Mouse (Mus musculus): Measurements from ENCODE around the gene Faah.

Faah gene

GRCm38 (mm10) chr4:115962671-115963412, 54.9 kb downstream of the Faah start:
- in situ Hi-C loops (cut with MboI; ENCODE audit: low pct_unique_long_range_greater_than_20kb in 1 of 2, low sequenced_read_pairs in 2 of 2, unreplicated experiment in 1 of 2), result loop anchor here in 1 of 2 experiments (25.0 kb wide), 1 partner anchor 226 kb away; the partner anchor contains the start of gene Efcab14

- in situ Hi-C loops (cut with MboI; ENCODE audit: low pct_unique_long_range_greater_than_20kb in 1 of 2, low sequenced_read_pairs in 2 of 2, unreplicated experiment in 1 of 2), result loop anchor here in 1 of 2 experiments (25.0 kb wide), 1 partner anchor 225 kb away; the partner anchor contains the start of gene Efcab14
Observed at GRCm38 (mm10) chr4:115961991-115962390, 55.7 kb downstream of the Faah start.

- in situ Hi-C loops (cut with MboI; ENCODE audit: low pct_unique_long_range_greater_than_20kb in 1 of 2, low sequenced_read_pairs in 2 of 2, unreplicated experiment in 1 of 2), result loop anchor here in 1 of 2 experiments (25.0 kb wide), 1 partner anchor 222 kb away; the partner anchor contains the start of gene Efcab14
Observed at GRCm38 (mm10) chr4:115959546-115959945, 58.2 kb downstream of the Faah start.

GRCm38 (mm10) chr4:115955494-115955775, 62.3 kb downstream of the Faah start:
- in situ Hi-C loops (cut with MboI; ENCODE audit: low pct_unique_long_range_greater_than_20kb in 1 of 2, low sequenced_read_pairs in 2 of 2, unreplicated experiment in 1 of 2), result loop anchor here in 1 of 2 experiments (25.0 kb wide), 1 partner anchor 218 kb away; the partner anchor contains the start of gene Efcab14

- in situ Hi-C loops (cut with MboI; ENCODE audit: low pct_unique_long_range_greater_than_20kb in 1 of 2, low sequenced_read_pairs in 2 of 2, unreplicated experiment in 1 of 2), result loop anchor here in 1 of 2 experiments (25.0 kb wide), 1 partner anchor 218 kb away; the partner anchor contains the start of gene Efcab14
Observed at GRCm38 (mm10) chr4:115954656-115955493, 62.9 kb downstream of the Faah start.

- in situ Hi-C loops (cut with MboI; ENCODE audit: low pct_unique_long_range_greater_than_20kb in 1 of 2, low sequenced_read_pairs in 2 of 2, unreplicated experiment in 1 of 2), result loop anchor here in 1 of 2 experiments (25.0 kb wide), 1 partner anchor 216 kb away; the partner anchor contains the start of gene Efcab14
Observed at GRCm38 (mm10) chr4:115953559-115953958, 64.2 kb downstream of the Faah start.

GRCm38 (mm10) chr4:115952758-115953157, 65.0 kb downstream of the Faah start:
- in situ Hi-C loops (cut with MboI; ENCODE audit: low pct_unique_long_range_greater_than_20kb in 1 of 2, low sequenced_read_pairs in 2 of 2, unreplicated experiment in 1 of 2), result loop anchor here in 1 of 2 experiments (25.0 kb wide), 1 partner anchor 215 kb away; the partner anchor contains the start of gene Efcab14

GRCm38 (mm10) chr4:115943669-115944314, 73.9 kb downstream of the Faah start:
- in situ Hi-C loops (cut with MboI; ENCODE audit: low pct_unique_long_range_greater_than_20kb in 1 of 2, low sequenced_read_pairs in 2 of 2, unreplicated experiment in 1 of 2), result loop anchor here (25.0 kb wide), 2 partner anchors 881 to 1031 kb away; partner anchors contain the start of genes Tal1 (in 2 of the 2) and Foxd2 (in 1 of the 2)

GRCm38 (mm10) chr4:115941242-115941820, 76.4 kb downstream of the Faah start:
- in situ Hi-C loops (cut with MboI; ENCODE audit: low pct_unique_long_range_greater_than_20kb in 1 of 2, low sequenced_read_pairs in 2 of 2, unreplicated experiment in 1 of 2), result loop anchor here (25.0 kb wide), 2 partner anchors 879 to 1029 kb away; partner anchors contain the start of genes Tal1 (in 2 of the 2) and Foxd2 (in 1 of the 2)

GRCm38 (mm10) chr4:115940681-115941080, 77.0 kb downstream of the Faah start:
- in situ Hi-C loops (cut with MboI; ENCODE audit: low pct_unique_long_range_greater_than_20kb in 1 of 2, low sequenced_read_pairs in 2 of 2, unreplicated experiment in 1 of 2), result loop anchor here (25.0 kb wide), 2 partner anchors 878 to 1028 kb away; partner anchors contain the start of genes Tal1 (in 2 of the 2) and Foxd2 (in 1 of the 2)

- in situ Hi-C loops (cut with MboI; ENCODE audit: low pct_unique_long_range_greater_than_20kb in 1 of 2, low sequenced_read_pairs in 2 of 2, unreplicated experiment in 1 of 2), result loop anchor here (25.0 kb wide), 2 partner anchors 877 to 1027 kb away; partner anchors contain the start of genes Tal1 (in 2 of the 2) and Foxd2 (in 1 of the 2)
Observed at GRCm38 (mm10) chr4:115939295-115940102, 78.2 kb downstream of the Faah start, which contains the start of gene Dmbx1. Gene Dmbx1, minus strand, starts transcription at chr4:115939926.

GRCm38 (mm10) chr4:115938276-115939160, 79.2 kb downstream of the Faah start:
- in situ Hi-C loops (cut with MboI; ENCODE audit: low pct_unique_long_range_greater_than_20kb in 1 of 2, low sequenced_read_pairs in 2 of 2, unreplicated experiment in 1 of 2), result loop anchor here (25.0 kb wide), 2 partner anchors 876 to 1026 kb away; partner anchors contain the start of genes Tal1 (in 2 of the 2) and Foxd2 (in 1 of the 2)

GRCm38 (mm10) chr4:115937061-115937976, 80.4 kb downstream of the Faah start:
- in situ Hi-C loops (cut with MboI; ENCODE audit: low pct_unique_long_range_greater_than_20kb in 1 of 2, low sequenced_read_pairs in 2 of 2, unreplicated experiment in 1 of 2), result loop anchor here (25.0 kb wide), 2 partner anchors 875 to 1025 kb away; partner anchors contain the start of genes Tal1 (in 2 of the 2) and Foxd2 (in 1 of the 2)

GRCm38 (mm10) chr4:115936646-115937045, 81.1 kb downstream of the Faah start:
- in situ Hi-C loops (cut with MboI; ENCODE audit: low pct_unique_long_range_greater_than_20kb in 1 of 2, low sequenced_read_pairs in 2 of 2, unreplicated experiment in 1 of 2), result loop anchor here (25.0 kb wide), 2 partner anchors 874 to 1024 kb away; partner anchors contain the start of genes Tal1 (in 2 of the 2) and Foxd2 (in 1 of the 2)
